Mouse (Mus musculus) midbrain, embryonic 11.5 days (tissue): ENCODE data around the gene Tnfsf9. TPM values are rescaled to one million over a fixed set of nuclear protein-coding genes. Genes with fewer than 3 reads are reported as not detected.

Source experiments
- ATAC-seq: fragments of 200-750 bp; cut with Nextera tagmentation; 2 replicates; pipeline ENCODE4 v1.8.0; 2017; ENCODE audit warnings: moderate TSS enrichment, moderate library complexity; ENCODE audit not compliant: low FRiP score
- DNase-seq: peaks from one replicate; pipeline ENCODE4 v3.0.0; 2015; ENCODE audit warnings: low spot score; ENCODE audit errors: missing footprints
- H3K27ac ChIP-seq: fragments of 300-500 bp; sonication (generic); 2 replicates; pipeline ENCODE4 v1.5.1; 2014; ENCODE audit warnings: low read depth, low read length
- H3K27me3 ChIP-seq: fragments of 300-500 bp; sonication (generic); 2 replicates; pipeline ENCODE4 v1.6.1; 2014; ENCODE audit warnings: mild to moderate bottlenecking, low read length, moderate library complexity, mixed read lengths; ENCODE audit not compliant: control insufficient read depth, insufficient read depth
- H3K36me3 ChIP-seq: fragments of 300-500 bp; sonication (generic); 2 replicates; pipeline ENCODE4 v1.6.1; 2014; ENCODE audit warnings: mild to moderate bottlenecking, low read length, moderate library complexity, mixed read lengths; ENCODE audit not compliant: control insufficient read depth, insufficient read depth
- H3K4me1 ChIP-seq: fragments of 300-500 bp; sonication (generic); 2 replicates; pipeline ENCODE4 v1.6.1; 2014; ENCODE audit warnings: low read length; ENCODE audit not compliant: control insufficient read depth, insufficient read depth
- H3K4me2 ChIP-seq: fragments of 300-500 bp; sonication (generic); 2 replicates; pipeline ENCODE4 v1.6.1; 2014; ENCODE audit warnings: mild to moderate bottlenecking, moderate library complexity
- H3K4me3 ChIP-seq: fragments of 300-500 bp; sonication (generic); 2 replicates; pipeline ENCODE4 v1.5.1; 2014; ENCODE audit warnings: low read depth, low read length
- H3K9ac ChIP-seq: fragments of 300-500 bp; sonication (generic); 2 replicates; pipeline ENCODE4 v1.6.1; 2014; ENCODE audit warnings: low read length
- H3K9me3 ChIP-seq: fragments of 300-500 bp; sonication (generic); 2 replicates; pipeline ENCODE4 v1.6.1; 2016; ENCODE audit warnings: low read length; ENCODE audit not compliant: control insufficient read depth
- WGBS: fragments of 180-500 bp; shearing (Covaris S2); extraction: QIAGEN DNeasy Blood & Tissue Kit; methylation state at CpG from one replicate; pipeline ENCODE4 v1.1.7; 2014; 5-methylcytosine and 5-hydroxymethylcytosine counted together
- polyA plus RNA-seq: library from polyadenylated mRNA; unstranded; fragments of >200 nt; fragmentation: Nextera tagmentation; extraction: Ambion mirVana; gene quantifications from 2 replicates; pipeline ENCODE4 v1.2.1, GENCODE M21; 2014

The Tnfsf9 gene
- polyA plus RNA-seq, 1 experiment from 2014 or later = 9.0 TPM

DNA sequence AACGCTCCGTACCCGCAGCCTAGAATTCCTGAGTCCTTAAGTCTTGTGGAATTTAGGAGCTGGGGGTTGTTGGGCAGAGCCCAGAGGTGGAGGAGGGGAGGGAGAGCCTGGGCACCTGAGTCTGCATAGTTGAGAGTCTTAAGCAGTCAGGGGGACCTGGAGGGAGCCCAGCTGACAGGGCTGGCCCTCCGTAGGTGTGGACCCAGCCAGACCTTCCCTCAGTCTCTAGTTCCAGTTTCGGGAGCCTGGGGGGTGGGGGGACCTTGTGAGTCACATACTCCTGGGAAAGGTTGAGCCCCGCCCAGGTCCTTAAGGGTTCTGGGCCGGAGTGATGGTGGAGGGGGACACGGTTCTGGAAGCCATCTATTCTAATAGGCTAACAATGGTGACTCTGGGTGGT, 42.1 kb upstream of the Tnfsf9 start:
- H3K4me2 ChIP-seq = no peak overlapping the region
- H3K4me1 ChIP-seq = peaks cover 15% of the 10 kb centered on the region
- H3K9me3 ChIP-seq = no peaks in the 10 kb centered on the region
- peaks cover 27% of the 10 kb centered on the region for H3K27me3 ChIP-seq
- ATAC-seq (no peak), DNase-seq (no peak)
- no peaks in the 10 kb centered on the region for H3K36me3 ChIP-seq
- H3K4me3 ChIP-seq = no peak overlapping the region
- H3K9ac ChIP-seq = no peak overlapping the region
- 9% methylated on average over 8 of the region's 8 CpGs for WGBS
- H3K27ac ChIP-seq = no peak overlapping the region

DNA sequence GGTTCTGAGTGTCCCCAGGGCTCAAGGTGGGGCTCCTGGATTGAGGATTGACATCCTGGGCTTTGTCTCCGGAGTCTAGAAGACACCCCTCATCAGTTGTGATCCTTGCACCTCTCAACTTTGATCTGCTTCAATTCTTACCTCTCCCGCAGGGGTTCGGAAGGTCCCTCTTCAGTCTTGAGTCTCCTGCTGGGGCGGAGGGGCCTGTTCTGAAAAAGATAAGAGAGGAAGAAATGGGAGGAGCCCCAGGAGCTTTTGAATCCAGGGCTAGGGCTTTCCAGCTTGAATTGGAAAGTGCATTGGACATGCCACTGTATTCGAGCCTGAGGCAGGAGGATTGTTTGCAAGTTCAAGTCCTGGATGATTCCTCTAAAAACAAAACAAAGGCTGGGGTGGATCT, 38.2 kb upstream of the Tnfsf9 start:
- Histone ChIP-seq H3K4me3 (no peak overlapping the region), H3K9ac (no peak overlapping the region), H3K4me1 (peaks cover 4% of the 10 kb centered on the region), H3K9me3 (no peaks in the 10 kb centered on the region), H3K4me2 (no peak overlapping the region), H3K36me3 (no peaks in the 10 kb centered on the region), H3K27me3 (peaks cover 17% of the 10 kb centered on the region), H3K27ac (no peak overlapping the region)
- no peak for ATAC-seq
- WGBS = 64% methylated on average over 5 of the region's 5 CpGs
- no peak for DNase-seq

DNA sequence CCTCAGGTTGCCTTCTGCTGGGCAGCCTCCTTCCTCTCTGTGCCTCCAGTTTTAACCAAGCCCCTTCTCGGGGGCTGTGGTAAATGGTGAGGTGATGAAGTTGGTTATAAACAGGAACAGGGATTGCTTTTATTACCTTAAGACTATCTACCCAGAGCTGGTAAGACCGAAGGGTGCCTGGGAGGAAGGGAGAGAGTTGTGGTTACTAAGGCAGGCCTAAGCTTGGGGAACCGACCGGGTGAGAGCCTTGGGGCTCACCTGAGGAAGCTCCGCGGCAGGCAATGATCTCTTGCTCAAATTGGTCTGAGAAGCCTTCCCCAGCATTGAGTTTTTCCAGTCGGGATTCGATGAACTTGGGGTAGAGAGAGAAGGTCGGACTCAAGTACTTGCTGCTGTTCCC, 34.9 kb upstream of the Tnfsf9 start:
- Histone ChIP-seq H3K36me3 (no peaks in the 10 kb centered on the region), H3K9ac (peak overlapping the region; percentile 47), H3K4me2 (peak overlapping the region; percentile 28), H3K4me3 (0 out of 2 replicates have a peak overlapping the region, but pooled peaks have one; percentile 9), H3K4me1 (no peaks in the 10 kb centered on the region; the same call in 1 of the 2 replicates), H3K27me3 (no peaks in the 10 kb centered on the region; the same call in 1 of the 2 replicates), H3K9me3 (no peaks in the 10 kb centered on the region), H3K27ac (no peak overlapping the region)
- WGBS = 13% methylated on average over 9 of the region's 9 CpGs
- DNase-seq (no peak), ATAC-seq (no peak)

DNA sequence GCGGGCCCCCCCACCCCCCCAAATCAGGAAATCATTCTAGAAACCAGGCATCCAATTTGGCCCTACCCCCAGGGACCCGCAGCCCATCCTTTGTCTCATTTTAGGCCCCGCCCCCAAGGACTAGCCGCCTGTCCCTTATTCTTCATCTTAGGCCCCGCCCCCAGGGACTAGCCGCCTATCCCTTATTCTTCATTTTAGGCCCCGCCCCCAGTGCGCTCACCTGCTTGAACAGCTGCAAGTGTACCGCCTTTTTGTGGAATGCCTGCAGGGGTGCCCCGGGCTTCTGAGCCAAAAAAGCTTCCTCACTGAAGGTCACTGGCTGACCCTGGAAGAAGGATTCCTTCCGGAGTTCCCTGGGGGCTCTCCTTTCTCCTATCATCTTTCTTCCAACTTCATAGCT, 34.4 kb upstream of the Tnfsf9 start:
- ATAC-seq (peak; percentile 71), DNase-seq (peak; percentile 88)
- peak overlapping the region; percentile 28 for H3K4me2 ChIP-seq
- no peak overlapping the region; the same call in 1 of the 2 replicates for H3K9ac ChIP-seq
- 4% methylated on average over 11 of the region's 11 CpGs for WGBS
- H3K9me3 ChIP-seq = no peaks in the 10 kb centered on the region
- H3K4me3 ChIP-seq = 0 out of 2 replicates have a peak overlapping the region, but pooled peaks have one; percentile 9
- no peaks in the 10 kb centered on the region; the same call in 1 of the 2 replicates for H3K4me1 ChIP-seq
- H3K27ac ChIP-seq = no peak overlapping the region
- no peaks in the 10 kb centered on the region for H3K36me3 ChIP-seq
- H3K27me3 ChIP-seq = no peaks in the 10 kb centered on the region; the same call in 1 of the 2 replicates

DNA sequence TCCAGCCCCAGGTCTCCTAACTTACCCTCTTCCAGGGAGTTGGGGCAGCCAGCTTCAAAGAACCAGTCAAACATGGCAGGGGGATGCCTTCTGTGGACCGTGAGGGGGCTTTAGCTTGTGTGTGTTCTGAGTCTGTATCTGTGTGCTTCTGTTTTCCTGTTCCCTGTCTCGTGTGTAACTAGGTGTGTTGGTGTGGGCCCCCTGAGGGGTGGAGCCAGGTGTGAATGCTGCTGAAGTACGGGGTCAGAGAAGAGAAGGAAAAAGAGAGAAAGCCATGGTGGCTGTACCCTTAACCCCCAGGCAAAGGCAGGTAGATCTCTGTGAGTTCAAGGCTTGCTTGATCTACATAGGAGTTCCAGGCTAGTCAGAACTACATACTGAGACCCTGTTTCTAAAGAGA, 28.2 kb upstream of the Tnfsf9 start:
- Histone ChIP-seq H3K4me1 (no peaks in the 10 kb centered on the region), H3K27me3 (no peaks in the 10 kb centered on the region; the same call in 1 of the 2 replicates), H3K4me3 (no peak overlapping the region), H3K4me2 (no peak overlapping the region), H3K36me3 (peaks cover 7% of the 10 kb centered on the region; the same call in 1 of the 2 replicates), H3K9ac (no peak overlapping the region), H3K9me3 (no peaks in the 10 kb centered on the region), H3K27ac (no peak overlapping the region)
- 58% methylated on average over 3 of the region's 3 CpGs for WGBS
- no peak for ATAC-seq
- DNase-seq = no peak

DNA sequence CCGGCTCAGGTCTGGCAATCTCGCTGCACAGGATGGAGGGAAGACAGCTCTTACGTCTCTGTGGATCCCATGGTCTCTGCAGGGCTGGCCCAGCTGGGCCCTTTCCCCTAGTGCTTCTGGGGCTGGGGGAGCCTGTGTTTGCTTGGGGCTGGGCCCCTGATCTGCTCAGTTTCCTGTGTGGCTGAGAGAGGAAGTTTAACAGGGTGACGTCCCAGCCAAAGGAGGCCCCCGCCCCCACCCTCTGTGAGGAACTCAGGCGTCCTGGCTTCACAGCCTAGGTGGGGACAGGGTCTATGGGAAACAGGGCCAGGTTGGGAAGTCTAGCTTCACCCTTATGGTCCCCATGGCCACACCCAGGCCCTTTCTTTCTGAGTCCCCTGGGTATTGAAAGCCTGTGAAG, 26.8 kb upstream of the Tnfsf9 start, which contains the start of gene Dennd1c:
Dennd1c (minus strand) TSS at position 179 of the 400 bp plus-strand sequence.
- H3K4me2 ChIP-seq = no peak within 1 kb of the TSS
- ATAC-seq = peak; percentile 23; the same call in 1 of the 2 replicates
- H3K27me3 ChIP-seq = no peaks in the 10 kb centered on the region
- no peak within 1 kb of the TSS for H3K27ac ChIP-seq
- H3K36me3 ChIP-seq = peaks cover 7% of the 10 kb centered on the region; the same call in 1 of the 2 replicates
- no peak within 1 kb of the TSS for H3K4me3 ChIP-seq
- H3K4me1 ChIP-seq = no peaks in the 10 kb centered on the region
- no peak within 1 kb of the TSS for H3K9ac ChIP-seq
- no peaks in the 10 kb centered on the region for H3K9me3 ChIP-seq
- DNase-seq = no peak
- WGBS = 59% methylated on average over 6 of the region's 6 CpGs

DNA sequence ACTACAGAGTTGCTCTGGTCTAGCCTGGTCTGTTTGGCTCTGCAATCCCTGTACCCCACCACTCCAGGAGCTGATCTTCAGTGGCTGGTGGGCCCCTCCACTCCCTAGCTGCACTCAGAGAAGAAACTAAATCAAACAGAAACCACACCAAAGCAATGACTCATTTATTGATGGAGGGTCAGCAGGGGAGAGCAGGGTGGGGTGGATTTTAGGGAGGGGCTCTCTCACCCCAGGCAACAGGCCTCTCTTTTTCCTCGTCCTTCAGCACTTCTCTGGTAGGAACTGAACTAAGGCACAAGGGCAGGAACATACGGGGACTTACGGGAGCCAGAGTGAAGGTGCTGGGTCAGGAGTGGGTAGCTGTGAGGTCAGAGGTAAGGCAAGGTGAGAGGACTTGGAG, 25.2 kb upstream of the Tnfsf9 start:
- H3K9ac ChIP-seq = no peak overlapping the region
- no peaks in the 10 kb centered on the region for H3K9me3 ChIP-seq
- no peak overlapping the region for H3K27ac ChIP-seq
- H3K27me3 ChIP-seq = no peaks in the 10 kb centered on the region
- H3K4me3 ChIP-seq = no peak overlapping the region
- peaks cover 7% of the 10 kb centered on the region; the same call in 1 of the 2 replicates for H3K36me3 ChIP-seq
- WGBS = 78% methylated on average over 3 of the region's 3 CpGs
- DNase-seq (no peak), ATAC-seq (no peak)
- H3K4me1 ChIP-seq = 0 out of 2 replicates have a peak, but pooled peaks cover 2% of the 10 kb centered on the region
- H3K4me2 ChIP-seq = no peak overlapping the region

DNA sequence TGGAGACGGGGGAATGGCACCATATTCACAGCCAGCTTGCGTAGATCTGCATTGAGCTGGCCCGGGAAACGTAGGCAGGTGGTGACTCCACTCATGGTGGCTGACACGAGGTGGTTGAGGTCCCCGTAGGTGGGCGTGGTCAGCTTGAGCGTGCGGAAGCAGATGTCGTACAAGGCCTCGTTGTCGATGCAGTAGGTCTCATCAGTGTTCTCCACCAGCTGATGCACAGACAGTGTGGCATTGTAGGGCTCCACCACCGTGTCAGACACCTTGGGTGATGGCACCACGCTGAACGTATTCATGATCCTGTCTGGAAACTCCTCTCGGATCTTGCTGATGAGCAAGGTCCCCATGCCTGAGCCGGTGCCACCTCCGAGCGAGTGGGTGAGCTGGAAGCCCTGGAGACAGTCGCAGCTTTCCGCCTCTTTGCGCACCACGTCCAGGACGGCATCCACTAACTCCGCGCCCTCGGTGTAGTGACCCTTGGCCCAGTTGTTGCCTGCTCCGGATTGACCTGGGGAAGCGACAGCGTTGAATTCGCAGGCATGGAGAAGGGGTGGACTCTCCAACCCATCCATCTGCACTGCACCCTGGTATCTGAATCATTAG, 23.8 kb upstream of the Tnfsf9 start:
- no peak overlapping the region for H3K9ac ChIP-seq
- H3K4me1 ChIP-seq = 0 out of 2 replicates have a peak, but pooled peaks cover 2% of the 10 kb centered on the region
- ATAC-seq = no peak
- DNase-seq = no peak
- H3K9me3 ChIP-seq = no peaks in the 10 kb centered on the region
- H3K27me3 ChIP-seq = no peaks in the 10 kb centered on the region
- H3K4me3 ChIP-seq = no peak overlapping the region
- 95% methylated on average over 31 of the region's 31 CpGs for WGBS
- H3K36me3 ChIP-seq = peaks cover 7% of the 10 kb centered on the region; the same call in 1 of the 2 replicates
- no peak overlapping the region for H3K27ac ChIP-seq
- no peak overlapping the region for H3K4me2 ChIP-seq

DNA sequence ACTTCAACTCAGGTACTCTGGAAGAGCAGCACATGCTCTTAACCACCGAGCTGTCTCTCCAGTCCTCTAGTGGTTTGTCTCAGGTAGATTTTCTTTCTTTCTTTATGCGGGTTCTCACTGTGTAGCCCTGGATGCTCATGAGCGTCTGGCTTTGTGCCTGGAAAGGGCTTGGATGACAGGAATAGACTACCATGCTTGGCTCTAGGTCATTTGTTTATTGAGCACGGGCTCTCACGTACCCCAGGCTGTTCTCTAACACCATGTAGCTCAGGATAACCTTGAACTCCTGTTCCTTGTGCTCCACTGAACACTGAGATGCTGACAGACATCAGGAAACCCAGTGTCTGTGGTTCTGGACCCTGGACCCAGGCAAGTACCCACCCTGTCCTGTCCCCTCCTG, 22.6 kb upstream of the Tnfsf9 start:
- H3K27me3 ChIP-seq = no peaks in the 10 kb centered on the region
- H3K27ac ChIP-seq = no peak overlapping the region
- H3K4me3 ChIP-seq = no peak overlapping the region
- H3K4me1 ChIP-seq = peaks cover 6% of the 10 kb centered on the region; the same call in 1 of the 2 replicates
- peaks cover 7% of the 10 kb centered on the region; the same call in 1 of the 2 replicates for H3K36me3 ChIP-seq
- H3K9me3 ChIP-seq = no peaks in the 10 kb centered on the region
- ATAC-seq = no peak
- no peak overlapping the region for H3K9ac ChIP-seq
- no peak for DNase-seq
- 82% methylated on average over 5 of the region's 5 CpGs for WGBS
- no peak overlapping the region for H3K4me2 ChIP-seq
